8 mouse cellular contexts compared by ENCODE assay signal in the genomic region with DNA sequence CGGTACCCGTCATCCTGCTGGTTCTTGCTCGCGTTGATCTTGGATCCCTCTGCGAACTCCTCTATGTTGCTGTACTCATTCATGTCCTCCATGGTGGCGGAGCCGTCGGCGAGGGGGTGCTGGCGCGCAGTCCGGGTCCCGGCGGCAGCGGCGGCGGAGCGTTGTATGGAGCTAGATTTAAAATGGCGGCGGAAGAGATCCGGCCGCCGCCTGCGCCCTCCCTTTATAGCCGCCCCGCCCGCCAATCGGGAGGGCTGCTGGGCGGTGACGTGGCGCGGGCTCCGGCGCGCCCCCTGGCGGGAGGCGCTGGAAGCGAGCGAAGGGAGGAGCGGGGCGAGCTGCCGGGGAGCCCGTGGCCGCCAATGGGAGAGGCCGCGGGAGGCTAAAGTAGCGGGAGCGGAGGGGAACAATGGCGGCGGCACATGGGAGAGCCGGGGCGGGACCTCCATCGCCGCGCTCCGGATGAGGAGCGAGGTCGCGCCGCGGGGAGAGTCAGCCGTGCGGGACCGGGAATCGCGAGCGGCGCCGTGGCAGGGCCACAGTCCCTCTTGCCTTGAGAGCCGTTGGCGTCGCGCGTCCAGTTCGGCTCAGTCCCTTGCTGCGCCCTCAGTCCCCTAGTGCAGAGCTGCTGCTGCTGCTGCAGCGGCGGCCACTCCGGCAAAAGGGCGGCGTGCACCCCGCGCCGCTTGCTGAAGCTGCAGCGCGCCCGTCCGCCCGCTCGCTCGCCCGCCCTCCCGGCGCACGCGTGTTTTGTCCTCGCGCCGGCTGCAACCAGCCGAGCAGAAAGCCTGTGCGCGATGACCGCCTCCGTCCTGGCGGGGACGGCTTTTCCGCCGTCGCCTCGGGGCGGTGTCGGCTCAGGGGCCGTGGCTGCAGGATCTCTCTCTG. TPM values are rescaled to one million over a fixed set of nuclear protein-coding genes. Genes with fewer than 3 reads are reported as not detected.
DNase-seq lines count a peak whose midpoint lies in the region; ATAC-seq and TF ChIP-seq lines count a peak whose summit lies in the region.

No protein-coding gene starts in this region.

- H3K4me3 ChIP-seq in CH12.LX (replicated peaks in 1 of 3; ENCODE audit: low read depth in 2 of 3, low read length in 2 of 3, poor library complexity in 1 of 3): peak overlapping the region; percentile 81 to 96 (median 94)
- H3K4me3 ChIP-seq in forebrain, embryonic 11.5 days (ENCODE audit: low read depth, low read length): peak overlapping the region; percentile 99
- peak overlapping the region; percentile 81 for H3K4me3 ChIP-seq in heart, embryonic 16.5 days (ENCODE audit: low read length)
- peak overlapping the region; percentile 95 to 96 for H3K4me3 ChIP-seq in liver, embryonic 14.5 days (ENCODE audit: insufficient read depth in 1 of 2, low read depth in 2 of 2, low read length in 2 of 2)
- H3K4me3 ChIP-seq in stomach, embryonic 15.5 days (replicated peaks): peak overlapping the region; percentile 94

- H3K9me3 ChIP-seq in CH12.LX (replicated peaks; ENCODE audit: low read length): no peaks in the 10 kb centered on the region
- no peaks in the 10 kb centered on the region for H3K9me3 ChIP-seq in forebrain, embryonic 11.5 days (ENCODE audit: control insufficient read depth, low read length)
- no peaks in the 10 kb centered on the region for H3K9me3 ChIP-seq in heart, embryonic 16.5 days (replicated peaks; ENCODE audit: control insufficient read depth, low read length)
- H3K9me3 ChIP-seq in liver, embryonic 14.5 days (ENCODE audit: control insufficient read depth, low read length): no peaks in the 10 kb centered on the region
- no peaks in the 10 kb centered on the region for H3K9me3 ChIP-seq in stomach, embryonic 15.5 days

- H3K27ac ChIP-seq in CH12.LX (ENCODE audit: insufficient read depth, low read depth): peak overlapping the region; percentile 80
- H3K27ac ChIP-seq in forebrain, embryonic 11.5 days (ENCODE audit: low read depth, low read length): peak overlapping the region; percentile 99
- H3K27ac ChIP-seq in heart, embryonic 16.5 days (ENCODE audit: low read length): peak overlapping the region; percentile 98
- H3K27ac ChIP-seq in liver, embryonic 14.5 days: peak overlapping the region; percentile 71
- H3K27ac ChIP-seq in stomach, embryonic 15.5 days: peak overlapping the region; percentile 99

- peaks cover 21 to 54% of the 10 kb centered on the region in 2 experiments for H3K36me3 ChIP-seq in CH12.LX (replicated peaks in 1 of 2; ENCODE audit: control insufficient read depth in 1 of 2, insufficient read depth in 1 of 2, low read length in 1 of 2)
- peaks cover 11% of the 10 kb centered on the region for H3K36me3 ChIP-seq in forebrain, embryonic 11.5 days (ENCODE audit: control insufficient read depth, insufficient read depth, low read length)
- H3K36me3 ChIP-seq in heart, embryonic 16.5 days (ENCODE audit: control insufficient read depth, insufficient read depth): peaks cover 14% of the 10 kb centered on the region
- peaks cover 35% of the 10 kb centered on the region for H3K36me3 ChIP-seq in liver, embryonic 14.5 days (replicated peaks; ENCODE audit: control insufficient read depth, insufficient read depth, low read depth)
- peaks cover 14% of the 10 kb centered on the region; the same call in 1 of the 2 replicates for H3K36me3 ChIP-seq in stomach, embryonic 15.5 days

- H3K4me1 ChIP-seq in CH12.LX (ENCODE audit: control insufficient read depth in 1 of 2, insufficient read depth in 2 of 2): peaks cover 0 to 39% of the 10 kb centered on the region in 2 experiments; a peak in 2 of 4 replicates
- peaks cover 2% of the 10 kb centered on the region; the same call in 1 of the 2 replicates for H3K4me1 ChIP-seq in forebrain, embryonic 11.5 days (replicated peaks; ENCODE audit: control insufficient read depth, insufficient read depth, low read length)
- peaks cover 25% of the 10 kb centered on the region for H3K4me1 ChIP-seq in heart, embryonic 16.5 days (ENCODE audit: control insufficient read depth, insufficient read depth, low read length)
- H3K4me1 ChIP-seq in liver, embryonic 14.5 days (replicated peaks; ENCODE audit: control insufficient read depth in 2 of 2, insufficient read depth in 2 of 2, low read length in 1 of 2): peaks cover 3 to 16% of the 10 kb centered on the region in 2 experiments
- peaks cover 14% of the 10 kb centered on the region; the same call in 1 of the 2 replicates for H3K4me1 ChIP-seq in stomach, embryonic 15.5 days

- under 1% methylated on average over 110 of the region's 113 CpGs for WGBS in forebrain, embryonic 11.5 days
- under 1% methylated on average over 92 of the region's 113 CpGs for WGBS in heart, embryonic 16.5 days
- under 1% methylated on average over 113 of the region's 113 CpGs for WGBS in liver, embryonic 14.5 days (ENCODE audit: insufficient replicate concordance)
- under 1% methylated on average over 102 of the region's 113 CpGs for WGBS in stomach, embryonic 15.5 days

- no peak for TF ChIP-seq CTCF in CH12.LX (conservative IDR thresholded peaks at IDR 0.05 in 1 of 2, IDR thresholded peaks at IDR 0.05 in 1 of 2; ENCODE audit: low read depth in 2 of 2, low read length in 2 of 2)
- peak; percentile 79 for TF ChIP-seq CTCF in liver, embryonic 14.5 days (IDR thresholded peaks at IDR 0.05; ENCODE audit: low read depth)

- TF ChIP-seq POLR2A in CH12.LX (IDR thresholded peaks at IDR 0.05; ENCODE audit: low read depth, low read length): peak; percentile 94

- peak; percentile 83 for DNase-seq in CH12.LX (ENCODE audit: extremely low read depth)
- peak; percentile 81 for DNase-seq in c-Kit-positive CD71-positive TER-119-negative erythroid progenitor cells, embryonic 14.5 days (ENCODE audit: low read depth)
- peak; percentile 99 for DNase-seq in forebrain, embryonic 11.5 days (ENCODE audit: low spot score)
- DNase-seq in kidney, postnatal 36 days: peak; percentile 96
- DNase-seq in liver, embryonic 14.5 days (ENCODE audit: low read depth in 3 of 3, low spot score in 3 of 3): peak; percentile 81 to 85 (median 84)
- DNase-seq in neural tube, embryonic 10.5 days (ENCODE audit: extremely low spot score, low spot score): peak; percentile 97

- H3K4me2 ChIP-seq in CH12.LX (ENCODE audit: insufficient read depth, low read depth, poor library complexity, severe bottlenecking): 0 out of 2 replicates have a peak overlapping the region, but pooled peaks have one; percentile 3
- H3K4me2 ChIP-seq in forebrain, embryonic 11.5 days (ENCODE audit: low read depth, low read length, severe bottlenecking): peak overlapping the region; percentile 71
- H3K4me2 ChIP-seq in heart, embryonic 16.5 days (ENCODE audit: low read depth, low read length): peak overlapping the region; percentile 96
- peak overlapping the region; percentile 95 for H3K4me2 ChIP-seq in liver, embryonic 14.5 days (ENCODE audit: low read depth)
- peak overlapping the region; percentile 67 for H3K4me2 ChIP-seq in stomach, embryonic 15.5 days

- H3K79me2 ChIP-seq in CH12.LX (replicated peaks; ENCODE audit: control insufficient read depth, extremely low read depth, insufficient read depth, poor library complexity, severe bottlenecking): peaks cover 71% of the 10 kb centered on the region

- TF ChIP-seq RAD21 in CH12.LX (IDR thresholded peaks at IDR 0.05; ENCODE audit: low read depth, low read length): no peak

- H3K9ac ChIP-seq in CH12.LX (ENCODE audit: insufficient read depth, low read depth): peak overlapping the region; percentile 98
- H3K9ac ChIP-seq in forebrain, embryonic 11.5 days (ENCODE audit: low read length): peak overlapping the region; percentile 100
- H3K9ac ChIP-seq in heart, embryonic 16.5 days (ENCODE audit: low read length): peak overlapping the region; percentile 99
- H3K9ac ChIP-seq in liver, embryonic 14.5 days (replicated peaks): peak overlapping the region; percentile 92
- H3K9ac ChIP-seq in stomach, embryonic 15.5 days: peak overlapping the region; percentile 98

- in situ Hi-C loops in CH12.LX (cut with MboI; ENCODE audit: low pct_ligation_motif_present, low pct_unique_long_range_greater_than_20kb, low sequenced_read_pairs): no loop called here

- dilution Hi-C loops in CH12.LX (cut with MboI; ENCODE audit: extremely low pct_ligation_motif_present, extremely low pct_unique_long_range_greater_than_20kb, low sequenced_read_pairs): no loop called here

- H3K27me3 ChIP-seq in CH12.LX (replicated peaks): no peaks in the 10 kb centered on the region
- H3K27me3 ChIP-seq in forebrain, embryonic 11.5 days (ENCODE audit: control insufficient read depth, insufficient read depth, low read length): no peaks in the 10 kb centered on the region
- H3K27me3 ChIP-seq in heart, embryonic 16.5 days (ENCODE audit: control insufficient read depth, insufficient read depth, low read length): no peaks in the 10 kb centered on the region
- no peaks in the 10 kb centered on the region for H3K27me3 ChIP-seq in liver, embryonic 14.5 days (ENCODE audit: control insufficient read depth, insufficient read depth, low read length)
- no peaks in the 10 kb centered on the region for H3K27me3 ChIP-seq in stomach, embryonic 15.5 days (replicated peaks)

- no peak for TF ChIP-seq EP300 in CH12.LX (IDR thresholded peaks at IDR 0.05; ENCODE audit: low read length)
- peak; percentile 6; the same call in 1 of the 2 replicates for TF ChIP-seq EP300 in liver, embryonic 14.5 days (IDR thresholded peaks at IDR 0.05; ENCODE audit: low read depth)

- peak; percentile 82 for ATAC-seq in forebrain, embryonic 11.5 days (replicated peaks; ENCODE audit: low FRiP score)
- peak; percentile 81 for ATAC-seq in heart, embryonic 16.5 days (replicated peaks; ENCODE audit: extremely low read depth, insufficient read depth, low FRiP score)
- peak; percentile 74 for ATAC-seq in liver, embryonic 14.5 days (ENCODE audit: insufficient read depth)
- peak; percentile 82 for ATAC-seq in stomach, embryonic 15.5 days (ENCODE audit: insufficient read depth, low FRiP score, low read depth)

RNA-seq across cellular contexts. Expression of a gene that starts 0.5 kb away (rescaled TPM):
- 75.6 and 97.6 TPM in 2 replicates for total RNA-seq in CH12.LX (2012; rRNA removed)
- 165 and 211 TPM in 2 replicates for total RNA-seq in CH12.LX (2014; rRNA removed)
- 207 and 256 TPM in 2 replicates for polyA plus RNA-seq in CH12.LX (2012; ENCODE audit: insufficient read length, low read depth)
- polyA plus RNA-seq in forebrain, embryonic 11.5 days (2014; fragmentation: Nextera tagmentation; extraction: Ambion mirVana): 296 and 314 TPM in 2 replicates
- polyA plus RNA-seq in heart, embryonic 16.5 days (2015; fragmentation: Nextera tagmentation; extraction: Ambion mirVana): 80.8 and 86.0 TPM in 2 replicates
- polyA plus RNA-seq in liver, embryonic 14.5 days (2012; rRNA removed): 77.5 and 115 TPM in 2 replicates
- polyA plus RNA-seq in liver, embryonic 14.5 days (2014; fragmentation: Nextera tagmentation; extraction: Ambion mirVana): 49.2 and 57.2 TPM in 2 replicates
- 136 and 149 TPM in 2 replicates for polyA plus RNA-seq in stomach, embryonic 15.5 days (2015; fragmentation: Nextera tagmentation; extraction: Ambion mirVana)

RNA-seq across cellular contexts. Expression of a gene that starts 0.8 kb away (rescaled TPM):
- total RNA-seq in CH12.LX (2012; rRNA removed): 50.4 and 64.9 TPM in 2 replicates
- 67.3 and 70.9 TPM in 2 replicates for total RNA-seq in CH12.LX (2014; rRNA removed)
- polyA plus RNA-seq in CH12.LX (2012; ENCODE audit: insufficient read length, low read depth): 47.4 and 52.4 TPM in 2 replicates
- polyA plus RNA-seq in forebrain, embryonic 11.5 days (2014; fragmentation: Nextera tagmentation; extraction: Ambion mirVana): 50.5 and 53.1 TPM in 2 replicates
- polyA plus RNA-seq in heart, embryonic 16.5 days (2015; fragmentation: Nextera tagmentation; extraction: Ambion mirVana): 28.2 and 29.5 TPM in 2 replicates
- polyA plus RNA-seq in liver, embryonic 14.5 days (2012; rRNA removed): 9.5 and 14.3 TPM in 2 replicates
- 14.7 and 15.1 TPM in 2 replicates for polyA plus RNA-seq in liver, embryonic 14.5 days (2014; fragmentation: Nextera tagmentation; extraction: Ambion mirVana)
- polyA plus RNA-seq in stomach, embryonic 15.5 days (2015; fragmentation: Nextera tagmentation; extraction: Ambion mirVana): 41.2 and 46.2 TPM in 2 replicates

Comparison
In these comparisons a context has a peak if more than half of its experiments do, and no peak if none do; other contexts are left out.
1. Peak in every context shown above with its lines: DNase-seq, ATAC-seq, H3K4me3 ChIP-seq and H3K27ac ChIP-seq.
2. H3K4me2 ChIP-seq: peak in every context shown above with its lines; median percentile 96 in heart, embryonic 16.5 days; 95 in liver, embryonic 14.5 days; 71 in forebrain, embryonic 11.5 days; 67 in stomach, embryonic 15.5 days; 3 in CH12.LX.